In the genomic region with DNA sequence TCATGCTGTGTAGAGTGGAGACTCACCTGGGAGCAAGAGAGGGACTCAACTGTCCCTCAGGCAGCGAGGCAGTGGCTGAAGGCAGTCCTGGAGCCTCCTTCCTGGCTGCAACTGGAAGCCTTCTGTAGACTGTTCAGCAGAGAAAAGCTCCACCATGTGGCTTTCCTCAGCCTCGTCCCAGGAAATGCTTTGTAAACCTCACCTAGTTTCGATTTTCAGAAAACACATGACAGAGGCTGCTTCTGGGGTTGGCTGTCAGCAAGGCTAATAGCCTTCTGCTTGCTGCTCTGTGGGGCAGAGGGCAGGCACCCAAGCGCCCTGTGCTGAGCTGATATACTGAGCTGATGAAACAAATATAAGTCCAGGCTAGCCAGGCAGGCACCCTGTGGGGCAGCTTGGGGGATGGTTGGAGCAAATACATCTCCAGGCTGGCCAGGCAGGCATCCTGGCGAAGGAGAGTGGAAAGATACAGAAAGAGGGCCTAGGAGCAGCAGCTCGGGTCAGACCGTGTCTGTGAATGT, we compare ENCODE assay signal across 7 mouse cellular contexts. TPM values are rescaled to one million over a fixed set of nuclear protein-coding genes. Genes with fewer than 3 reads are reported as not detected.
DNase-seq lines count a peak whose midpoint lies in the region; ATAC-seq lines count a peak whose summit lies in the region.

Lgals3bp (minus strand) TSS at position 333 of the 521 bp plus-strand sequence.

- DNase-seq in Muller cell, postnatal 12 days (ENCODE audit: inconsistent ontology term) = peak; percentile 79
- DNase-seq in adrenal gland, postnatal 4 days (ENCODE audit: low spot score in 2 of 2) = no peak
- DNase-seq in heart, postnatal 4 days = peak; percentile 66
- DNase-seq in layer of hippocampus, adult 8-10 months (ENCODE audit: low spot score in 2 of 2) = peak in 1 of 2 experiments; percentile 64
- peak; percentile 73 to 79 for DNase-seq in lung, adult 18-20 months
- DNase-seq in right cerebral cortex, postnatal 14 days = peak; percentile 39

- peak; percentile 52 for ATAC-seq in erythroid progenitor cell, adult 5-6 weeks (replicated peaks; ENCODE audit: low FRiP score, poor library complexity, severe bottlenecking)

RNA-seq across cellular contexts. Expression of gene Lgals3bp, which starts in this region (rescaled TPM):
- total RNA-seq in adrenal gland, postnatal 4 days (2021) = 10 to 100 TPM; 60.6 to 61.6 TPM
- total RNA-seq in erythroid progenitor cell, adult 5-6 weeks (2015; ENCODE audit: low replicate concordance) = 31.9 and 57.7 TPM in 2 replicates
- 21.6 and 56.7 TPM in 2 replicates for total RNA-seq in erythroid progenitor cell, adult 5-6 weeks (2017; ENCODE audit: low replicate concordance)
- total RNA-seq in heart, postnatal 4 days (2021) = 10 to 100 TPM; 20.2 to 24.4 TPM
- 100 to 1,000 TPM in 1 of 4 experiments, 10 to 100 TPM in 3; 17.0 to 100 (median 50.4) TPM for total RNA-seq in layer of hippocampus, adult 8-10 months (2022)

Comparison
In these comparisons a context has a peak if more than half of its experiments do, and no peak if none do; other contexts are left out.
1. DNase-seq: peak in Muller cell, postnatal 12 days (single experiment), heart, postnatal 4 days (single experiment), lung, adult 18-20 months (2 of 2) and right cerebral cortex, postnatal 14 days (single experiment); none in adrenal gland, postnatal 4 days (0 of 2).